Mouse (Mus musculus) midbrain, embryonic 14.5 days (tissue): ENCODE results near the gene Plxna4. TPM values are rescaled to one million over a fixed set of nuclear protein-coding genes. Genes with fewer than 3 reads are reported as not detected.
A peak's percentile ranks its signal among the peaks of the same experiment; 100 is the strongest.

Experiments
- ATAC-seq: fragments of 200-750 bp; cut with Nextera tagmentation; 2 replicates; pipeline ENCODE4 v1.8.0; 2017; ENCODE audit warnings: moderate number of reproducible peaks, moderate library complexity; ENCODE audit not compliant: low FRiP score, low TSS enrichment
- DNase-seq: peaks from one replicate; pipeline ENCODE4 v3.0.0-alpha.2; 2015
- H3K27ac ChIP-seq: fragments of 300-500 bp; sonication (generic); replicated peaks from 2 replicates; pipeline ENCODE4 v1.5.1; 2014; ENCODE audit warnings: mild to moderate bottlenecking, low read depth, low read length, moderate library complexity
- H3K27me3 ChIP-seq: fragments of 300-500 bp; sonication (generic); 2 replicates; pipeline ENCODE4 v1.6.1; 2014; ENCODE audit warnings: low read length, control low read depth, mixed read lengths; ENCODE audit not compliant: control insufficient read depth, insufficient read depth
- H3K36me3 ChIP-seq: fragments of 300-500 bp; sonication (generic); 2 replicates; pipeline ENCODE4 v1.6.1; 2014; ENCODE audit warnings: low read length, control low read depth; ENCODE audit not compliant: control insufficient read depth, insufficient read depth
- H3K4me1 ChIP-seq: fragments of 300-500 bp; sonication (generic); 2 replicates; pipeline ENCODE4 v1.6.1; 2014; ENCODE audit warnings: mild to moderate bottlenecking, antibody characterized with exemption, low read length, control low read depth; ENCODE audit not compliant: control insufficient read depth, insufficient read depth
- H3K4me2 ChIP-seq: fragments of 300-500 bp; sonication (generic); 2 replicates; pipeline ENCODE4 v1.6.1; 2014; ENCODE audit warnings: mild to moderate bottlenecking, low read length, moderate library complexity
- H3K4me3 ChIP-seq: fragments of 300-500 bp; sonication (generic); replicated peaks from 2 replicates; pipeline ENCODE4 v1.5.1; 2014; ENCODE audit warnings: low read depth, low read length
- H3K9ac ChIP-seq: fragments of 300-500 bp; sonication (generic); replicated peaks from 2 replicates; pipeline ENCODE4 v1.6.1; 2014; ENCODE audit warnings: mild to moderate bottlenecking, low read length, moderate library complexity
- H3K9me3 ChIP-seq: fragments of 300-500 bp; sonication (generic); 2 replicates; pipeline ENCODE4 v1.6.1; 2016; ENCODE audit warnings: low read length, control low read depth, mixed read lengths; ENCODE audit not compliant: control insufficient read depth
- WGBS: fragments of 180-500 bp; shearing (Covaris S2); extraction: QIAGEN DNeasy Blood & Tissue Kit; methylation state at CpG from one replicate; pipeline ENCODE4 v1.1.7; 2014; 5-methylcytosine and 5-hydroxymethylcytosine counted together
- polyA plus RNA-seq: library from polyadenylated mRNA; unstranded; fragments of >200 nt; fragmentation: Nextera tagmentation; extraction: Ambion mirVana; gene quantifications from 2 replicates; pipeline ENCODE4 v1.2.1, GENCODE M21; 2014

The Plxna4 gene
- polyA plus RNA-seq, 1 experiment from 2014 or later: 16.2 TPM

DNA sequence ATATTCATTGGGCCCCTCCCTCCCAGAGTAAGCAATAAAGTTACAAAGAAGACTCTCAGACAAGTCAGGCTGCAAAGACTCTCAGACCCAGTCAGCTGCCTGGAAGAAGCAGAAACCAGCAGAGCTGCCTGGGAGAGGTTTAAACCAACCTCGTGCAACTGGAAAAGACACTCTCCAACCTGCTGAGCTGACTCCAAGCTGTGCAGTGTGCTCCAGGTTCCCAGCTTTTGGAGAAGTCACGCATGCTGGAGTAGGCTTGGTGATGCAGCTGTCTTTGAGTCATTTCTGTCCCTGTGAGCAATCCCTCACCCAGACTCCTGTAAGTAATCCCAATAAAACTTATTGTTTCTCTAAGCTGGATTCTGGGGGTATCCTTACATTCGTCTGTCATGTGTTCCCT is 369.4 kb downstream of the Plxna4 start:
- ATAC-seq (no peak), DNase-seq (no peak)
- H3K9me3 ChIP-seq: no peaks in the 10 kb centered on the region
- no peak overlapping the region for H3K27ac ChIP-seq
- no peak overlapping the region for H3K4me3 ChIP-seq
- H3K27me3 ChIP-seq: no peaks in the 10 kb centered on the region
- H3K4me1 ChIP-seq: no peaks in the 10 kb centered on the region
- H3K4me2 ChIP-seq: no peak overlapping the region
- no peak overlapping the region for H3K9ac ChIP-seq
- 78% methylated on average over 3 of the region's 3 CpGs for WGBS
- no peaks in the 10 kb centered on the region for H3K36me3 ChIP-seq

- no peak overlapping the region for H3K27ac ChIP-seq
- no peaks in the 10 kb centered on the region for H3K4me1 ChIP-seq
- H3K4me2 ChIP-seq: no peak overlapping the region
- WGBS: 39% methylated on average over 4 of the region's 4 CpGs
- H3K27me3 ChIP-seq: no peaks in the 10 kb centered on the region
- no peaks in the 10 kb centered on the region for H3K9me3 ChIP-seq
- no peaks in the 10 kb centered on the region for H3K36me3 ChIP-seq
- ATAC-seq (no peak), DNase-seq (peak; percentile 34)
- H3K9ac ChIP-seq: no peak overlapping the region
- no peak overlapping the region for H3K4me3 ChIP-seq
Measured at GRCm38 (mm10) chr6:32212439-32212838, 375.6 kb downstream of the Plxna4 start.

DNA sequence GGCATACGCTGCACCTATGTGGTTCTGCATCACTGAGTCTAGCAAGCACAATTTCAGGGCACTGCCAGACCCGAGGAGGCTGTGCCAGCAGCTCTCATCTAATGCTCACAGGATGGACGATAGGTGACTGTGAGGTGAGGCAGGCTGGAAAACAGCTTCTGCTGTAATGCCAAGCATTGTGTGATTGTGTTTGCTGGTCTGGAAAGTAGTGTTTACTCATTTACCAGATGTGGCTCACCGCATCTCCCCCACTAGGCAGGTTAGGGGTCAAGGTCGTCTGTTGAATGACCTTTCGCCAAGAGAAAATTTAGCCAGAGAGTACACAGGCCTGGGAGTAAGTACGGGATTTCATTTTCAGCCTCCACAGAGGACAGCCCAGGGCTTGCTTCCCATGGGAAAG is 377.9 kb downstream of the Plxna4 start:
- H3K36me3 ChIP-seq: no peaks in the 10 kb centered on the region
- no peak overlapping the region for H3K9ac ChIP-seq
- H3K27ac ChIP-seq: no peak overlapping the region
- no peaks in the 10 kb centered on the region for H3K9me3 ChIP-seq
- ATAC-seq (no peak), DNase-seq (no peak)
- WGBS: 81% methylated on average over 7 of the region's 7 CpGs
- no peaks in the 10 kb centered on the region for H3K27me3 ChIP-seq
- no peak overlapping the region for H3K4me2 ChIP-seq
- no peaks in the 10 kb centered on the region for H3K4me1 ChIP-seq
- no peak overlapping the region for H3K4me3 ChIP-seq

- 87% methylated on average over 7 of the region's 7 CpGs for WGBS
- DNase-seq (no peak), ATAC-seq (no peak)
- Histone ChIP-seq H3K27me3 (no peaks in the 10 kb centered on the region), H3K4me3 (no peak overlapping the region), H3K4me2 (no peak overlapping the region), H3K27ac (no peak overlapping the region), H3K36me3 (no peaks in the 10 kb centered on the region), H3K9me3 (no peaks in the 10 kb centered on the region), H3K4me1 (peaks cover under 1% of the 10 kb centered on the region; the same call in 1 of the 2 replicates), H3K9ac (no peak overlapping the region)
Measured at GRCm38 (mm10) chr6:32208951-32209350, 379.0 kb downstream of the Plxna4 start.

DNA sequence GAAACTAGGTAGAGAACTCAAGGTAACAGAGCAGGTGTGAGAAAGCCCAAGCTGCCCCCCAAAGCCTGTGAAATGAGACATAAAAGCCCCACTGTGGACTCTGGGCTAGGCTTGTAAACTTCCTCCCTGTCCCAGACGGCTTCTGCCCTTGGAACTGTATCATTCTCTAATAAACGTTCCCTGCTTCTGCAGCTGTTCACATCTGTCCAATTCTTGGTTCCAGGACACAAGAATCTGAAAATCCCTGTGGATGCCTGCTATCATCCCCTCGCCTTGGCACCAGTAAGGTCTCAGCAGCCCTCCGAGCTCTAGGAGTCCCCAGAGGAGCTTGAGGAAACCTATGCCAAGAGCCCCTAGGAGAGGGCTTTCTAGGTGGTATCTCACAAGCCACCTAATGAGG is 383.7 kb downstream of the Plxna4 start:
- H3K9ac ChIP-seq: no peak overlapping the region
- peaks cover 15% of the 10 kb centered on the region for H3K4me1 ChIP-seq
- no peak overlapping the region for H3K4me3 ChIP-seq
- peaks cover 6% of the 10 kb centered on the region; the same call in 1 of the 2 replicates for H3K36me3 ChIP-seq
- DNase-seq: no peak
- peak overlapping the region; percentile 70 for H3K27ac ChIP-seq
- WGBS: 83% methylated on average over 4 of the region's 4 CpGs
- H3K4me2 ChIP-seq: no peak overlapping the region
- no peaks in the 10 kb centered on the region for H3K9me3 ChIP-seq
- no peaks in the 10 kb centered on the region for H3K27me3 ChIP-seq
- ATAC-seq: no peak

DNA sequence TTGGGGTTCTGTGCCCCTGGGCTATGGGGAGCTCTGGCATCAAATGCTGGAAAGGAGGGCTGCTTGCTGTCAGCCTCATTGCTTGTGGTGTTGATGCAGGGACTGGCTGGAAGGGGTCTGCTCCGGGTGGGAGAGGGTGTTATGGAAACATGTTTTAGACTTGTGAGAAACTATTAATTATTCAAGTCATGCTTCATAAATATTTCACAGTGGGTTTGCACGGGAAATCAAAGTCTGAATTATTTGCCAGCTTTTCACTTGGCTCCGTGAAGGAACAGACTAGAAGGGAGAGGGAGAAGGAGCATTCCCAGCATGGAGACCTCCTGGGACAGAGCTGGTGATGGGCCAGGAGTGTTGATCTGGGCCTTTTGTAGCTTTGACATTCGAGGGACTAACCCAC is 384.6 kb downstream of the Plxna4 start:
- no peak overlapping the region for H3K9ac ChIP-seq
- no peaks in the 10 kb centered on the region for H3K27me3 ChIP-seq
- WGBS: 27% methylated on average over 4 of the region's 4 CpGs
- ATAC-seq (peak; percentile 50; the same call in 1 of the 2 replicates), DNase-seq (peak; percentile 74)
- H3K4me3 ChIP-seq: no peak overlapping the region
- peaks cover 6% of the 10 kb centered on the region; the same call in 1 of the 2 replicates for H3K36me3 ChIP-seq
- H3K4me1 ChIP-seq: peaks cover 15% of the 10 kb centered on the region
- H3K4me2 ChIP-seq: no peak overlapping the region
- H3K27ac ChIP-seq: peak overlapping the region; percentile 70
- no peaks in the 10 kb centered on the region for H3K9me3 ChIP-seq

DNA sequence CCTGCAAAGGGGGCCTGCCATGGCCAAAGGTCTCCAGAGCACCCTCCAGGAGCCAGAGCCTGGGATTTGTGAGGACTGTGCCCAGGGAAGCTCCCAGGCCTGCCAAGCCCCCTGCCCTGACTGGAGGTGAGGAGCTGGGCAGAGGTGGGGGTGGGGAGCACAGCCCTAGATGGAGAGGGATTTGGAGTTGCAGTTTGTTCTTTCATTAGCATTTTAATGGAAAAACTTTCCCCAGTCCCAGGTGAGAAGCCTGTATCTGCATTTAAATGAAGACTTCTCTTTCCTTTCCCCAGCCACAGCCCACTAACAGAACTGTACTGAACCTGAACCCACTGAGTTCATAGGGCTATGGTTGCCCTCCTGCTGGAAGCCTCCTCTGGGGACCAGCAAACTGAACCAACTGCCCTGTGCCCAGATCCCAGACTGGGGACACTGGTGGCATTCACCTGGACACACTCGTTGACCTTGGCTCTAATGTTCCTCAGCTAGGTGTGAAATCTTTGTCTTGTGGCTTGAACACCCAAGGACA is 385.3 kb downstream of the Plxna4 start:
- peak; percentile 24 for DNase-seq
- no peaks in the 10 kb centered on the region for H3K9me3 ChIP-seq
- peaks cover 6% of the 10 kb centered on the region; the same call in 1 of the 2 replicates for H3K36me3 ChIP-seq
- no peak overlapping the region for H3K4me3 ChIP-seq
- no peak for ATAC-seq
- H3K27me3 ChIP-seq: no peaks in the 10 kb centered on the region
- peaks cover 15% of the 10 kb centered on the region for H3K4me1 ChIP-seq
- 85% methylated on average over 1 of the region's 1 CpGs for WGBS
- peak overlapping the region; percentile 70 for H3K27ac ChIP-seq
- H3K4me2 ChIP-seq: no peak overlapping the region
- no peak overlapping the region for H3K9ac ChIP-seq

DNA sequence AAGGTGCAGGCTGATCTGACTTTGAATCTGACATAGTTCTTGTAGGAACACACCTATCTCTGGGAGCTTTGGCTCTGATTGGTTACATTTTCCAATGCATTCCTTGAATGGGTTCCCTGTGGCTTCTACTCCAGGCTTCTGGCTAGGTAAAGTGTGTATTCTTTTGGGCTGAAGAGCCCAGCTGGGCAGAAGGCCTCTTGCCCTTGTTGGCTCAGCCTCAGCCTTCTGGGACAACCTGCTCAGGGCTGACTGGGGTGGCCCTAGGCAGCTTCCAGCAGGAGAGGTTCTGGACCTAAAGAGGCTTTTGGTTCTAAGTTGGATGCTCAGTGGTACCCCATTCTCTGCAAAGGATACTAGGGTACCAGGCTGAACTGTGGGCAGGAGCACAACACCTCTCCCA is 386.5 kb downstream of the Plxna4 start:
- Histone ChIP-seq H3K4me1 (peaks cover 15% of the 10 kb centered on the region), H3K4me3 (no peak overlapping the region), H3K9ac (no peak overlapping the region), H3K4me2 (no peak overlapping the region), H3K36me3 (peaks cover 6% of the 10 kb centered on the region; the same call in 1 of the 2 replicates), H3K27ac (no peak overlapping the region; the same call in 1 of the 2 replicates), H3K27me3 (no peaks in the 10 kb centered on the region), H3K9me3 (no peaks in the 10 kb centered on the region)
- ATAC-seq (no peak), DNase-seq (no peak)

GRCm38 (mm10) chr6:32199616-32200015 is 388.4 kb downstream of the Plxna4 start:
- Histone ChIP-seq H3K4me3 (no peak overlapping the region), H3K27me3 (no peaks in the 10 kb centered on the region), H3K36me3 (peaks cover 10% of the 10 kb centered on the region; the same call in 1 of the 2 replicates), H3K4me1 (peaks cover 15% of the 10 kb centered on the region), H3K9ac (no peak overlapping the region), H3K27ac (no peak overlapping the region), H3K9me3 (no peaks in the 10 kb centered on the region), H3K4me2 (no peak overlapping the region)
- DNase-seq (no peak), ATAC-seq (no peak)
- 78% methylated on average over 2 of the region's 2 CpGs for WGBS
